Mouse (Mus musculus): Measurements from ENCODE around the gene Tceal7. TPM values are rescaled to one million over a fixed set of nuclear protein-coding genes. Genes with fewer than 3 reads are reported as not detected.

The Tceal7 gene
- polyA plus RNA-seq (2012; rRNA removed), result 2.2 and 18.6 TPM in 2 replicates

DNA sequence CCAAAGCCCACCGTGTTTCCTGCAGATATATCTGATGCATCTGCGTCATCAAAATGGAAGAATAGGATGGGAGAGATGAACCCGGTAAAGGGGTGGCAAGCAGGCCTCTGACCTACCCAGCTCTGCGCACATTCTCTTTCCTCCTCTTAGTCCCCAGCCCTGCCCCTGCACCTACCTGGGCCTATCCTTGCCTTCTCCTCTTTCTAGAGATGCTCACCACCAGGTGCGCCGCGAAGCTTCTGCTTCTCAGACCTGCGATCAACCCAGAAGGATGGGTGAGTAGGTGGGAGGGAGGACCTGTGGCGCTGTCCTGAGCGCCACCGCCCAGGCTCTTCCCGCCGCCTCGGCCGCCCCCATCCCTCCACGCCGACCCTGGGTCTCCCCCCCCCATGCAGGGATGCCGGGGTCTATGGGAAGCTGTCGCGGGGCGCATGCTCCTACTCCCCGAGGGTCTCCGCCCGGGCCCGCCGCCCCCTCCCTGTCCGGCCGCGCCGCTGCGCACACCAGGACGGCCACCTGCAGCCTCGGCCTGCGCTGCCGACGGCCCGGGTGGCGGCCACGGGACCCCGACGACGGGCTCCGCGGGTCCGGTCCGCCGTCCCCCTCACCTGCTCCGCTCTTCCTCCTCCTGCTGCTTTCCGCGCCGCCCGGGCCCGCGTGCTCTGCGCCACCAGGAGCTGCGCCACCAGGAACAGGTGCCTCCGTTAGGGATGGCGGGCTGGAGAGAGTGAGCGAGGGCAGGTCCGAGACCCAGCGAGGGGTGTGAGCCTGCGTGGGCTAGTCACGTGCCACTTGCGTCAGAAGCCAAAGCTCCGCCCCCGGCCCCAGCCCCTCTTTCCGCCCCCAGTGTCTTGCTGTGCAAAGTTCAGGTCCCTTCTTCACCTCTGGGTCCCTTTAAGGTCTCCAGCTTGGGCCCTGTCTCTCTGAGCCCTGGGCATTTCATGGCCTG is at the start of gene Tceal7, which contains the start of gene Bex1:
Gene Tceal7, plus strand, starts transcription at position 51 of the 949 bp plus-strand sequence.
Gene Bex1, minus strand, starts transcription at position 785 of the 949 bp plus-strand sequence.

DNA sequence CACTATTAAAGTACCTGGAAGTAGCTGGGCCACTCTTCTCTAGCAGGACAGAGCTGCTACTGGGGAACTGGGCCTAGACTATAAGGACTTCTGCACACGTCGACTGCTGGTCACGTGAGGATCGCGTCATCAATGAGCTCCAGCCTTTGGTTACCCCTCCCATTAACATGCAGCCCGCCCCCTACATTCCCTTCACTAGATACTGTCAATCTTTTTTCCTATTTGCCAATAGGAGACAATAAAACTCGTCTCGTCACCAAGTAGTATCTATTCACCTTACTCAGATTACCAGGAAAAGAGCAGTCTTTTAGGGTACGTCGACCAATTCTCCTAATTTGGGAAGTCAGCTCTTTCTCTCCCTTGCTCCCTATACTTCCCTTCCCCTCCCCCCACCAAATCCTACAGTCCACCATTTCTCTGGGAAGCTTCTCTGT is 42.4 kb upstream of the Tceal7 start, which contains the start of gene Tceal8:
Gene Tceal8, minus strand, starts transcription at position 225 of the 434 bp plus-strand sequence.

GRCm38 (mm10) chrX:136203664-136204066 is 10.9 kb upstream of the Tceal7 start, which contains the start of gene Tceal5:
Gene Tceal5, minus strand, starts transcription at chrX:136203876.

GRCm38 (mm10) chrX:136244574-136245229 is 30.1 kb downstream of the Tceal7 start, which contains the start of gene Tceal9:
Gene Tceal9, plus strand, starts transcription at chrX:136245079.

GRCm38 (mm10) chrX:136269743-136270392 is 55.3 kb downstream of the Tceal7 start, which contains the start of gene Bex3:
Gene Bex3, plus strand, starts transcription at chrX:136270253.

Other genes starting within 250 kb of the Tceal7 start
- gene Arxes2, start 221.0 kb upstream of the Tceal7 start, polyA plus RNA-seq (2012; rRNA removed), result 152 and 170 TPM in 2 replicates
- gene Arxes1, start 181.4 kb upstream of the Tceal7 start, polyA plus RNA-seq (2012; rRNA removed), result 38.4 and 42.0 TPM in 2 replicates
- 511 and 531 TPM in 2 replicates for gene Bex2, start 146.5 kb upstream of the Tceal7 start, polyA plus RNA-seq (2012; rRNA removed)
- gene Nxf3, start 129.5 kb upstream of the Tceal7 start, polyA plus RNA-seq (2012; rRNA removed), result 0.15 and 0.22 TPM in 2 replicates
- 121 and 130 TPM in 2 replicates for gene Bex4, start 75.8 kb upstream of the Tceal7 start, polyA plus RNA-seq (2012; rRNA removed)
- 76.6 and 91.7 TPM in 2 replicates for gene Tceal8, start 42.4 kb upstream of the Tceal7 start, polyA plus RNA-seq (2012; rRNA removed)
- gene Tceal5, start 10.9 kb upstream of the Tceal7 start, polyA plus RNA-seq (2012; rRNA removed), result 59.0 and 64.1 TPM in 2 replicates
- gene Bex1, start 734 bp downstream of the Tceal7 start, polyA plus RNA-seq (2012; rRNA removed), result 258 and 266 TPM in 2 replicates
- 179 and 188 TPM in 2 replicates for gene Tceal9, start 30.3 kb downstream of the Tceal7 start, polyA plus RNA-seq (2012; rRNA removed)
- gene Bex3, start 55.5 kb downstream of the Tceal7 start, polyA plus RNA-seq (2012; rRNA removed), result 744 and 746 TPM in 2 replicates